Comparison of ENCODE assay signal across 8 mouse cellular contexts in the genomic region with DNA sequence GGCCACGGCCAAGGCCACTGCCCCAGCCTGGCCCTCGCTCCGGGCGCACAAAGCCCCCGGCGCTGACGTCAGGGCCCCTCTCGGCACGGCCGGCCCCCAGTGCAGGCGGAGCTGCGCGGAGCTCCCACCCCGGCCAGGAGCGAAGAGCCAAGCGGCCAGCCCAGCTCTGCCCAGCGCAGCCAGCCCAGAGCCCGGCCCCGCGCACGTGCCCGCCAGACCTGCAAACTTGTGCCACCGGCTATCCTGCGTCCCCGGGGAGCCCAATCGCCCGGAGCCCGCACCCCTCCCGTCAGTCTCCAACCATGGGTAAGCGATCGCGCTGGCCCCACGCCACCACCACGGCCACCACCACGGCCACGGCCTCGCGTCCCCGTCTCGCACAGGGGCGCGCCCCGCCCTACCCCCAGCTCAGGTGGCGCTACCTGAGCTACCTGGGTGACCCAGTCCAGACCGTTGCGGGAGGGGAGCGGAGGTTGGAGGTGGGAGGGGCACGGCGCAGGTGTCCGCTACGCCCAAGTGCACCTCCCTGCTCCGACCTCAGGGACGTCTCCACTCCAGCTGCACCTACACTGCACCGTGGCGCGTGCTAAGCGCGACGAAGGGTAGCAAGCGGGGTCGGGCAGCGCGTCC. TPM values are rescaled to one million over a fixed set of nuclear protein-coding genes. Genes with fewer than 3 reads are reported as not detected.
A peak's percentile ranks its signal among the peaks of the same experiment; 100 is the strongest.
DNase-seq lines count a peak whose midpoint lies in the region; ATAC-seq and TF ChIP-seq lines count a peak whose summit lies in the region.

A gene (plus strand): TSS at position 81 of the 630 bp plus-strand sequence.

- H3K4me3 ChIP-seq in hindbrain, embryonic 13.5 days: peak within 1 kb of the TSS; percentile 57
- H3K4me3 ChIP-seq in lung, postnatal 0 days (ENCODE audit: low read depth, low read length): peak within 1 kb of the TSS; percentile 52

- peak; percentile 65 for ATAC-seq in activated CD4-positive, CD25-positive, alpha-beta regulatory T cell, adult 4 months
- ATAC-seq in hindbrain, embryonic 13.5 days (ENCODE audit: low FRiP score): peak; percentile 93
- peak; percentile 94 for ATAC-seq in lung, postnatal 0 days
- no peak for ATAC-seq in monocyte, adult 5-6 weeks (replicated peaks; ENCODE audit: insufficient number of reproducible peaks, low FRiP score, low TSS enrichment, poor library complexity, severe bottlenecking)

- 35% methylated on average over 45 of the region's 63 CpGs for whole genome bisulfite sequencing in hindbrain, embryonic 13.5 days
- 21% methylated on average over 30 of the region's 63 CpGs for WGBS in lung, postnatal 0 days

- DNase-seq in cerebellum, adult 9-10 months: peak; percentile 16
- peak; percentile 7 to 38 for DNase-seq in frontal cortex, postnatal 14 days (ENCODE audit: low spot score in 2 of 2)
- peak; percentile 34 to 61 for DNase-seq in layer of hippocampus, postnatal 14 days (ENCODE audit: low spot score in 2 of 2)
- DNase-seq in lung, postnatal 0 days (ENCODE audit: low spot score): peak; percentile 71
- peak; percentile 52 for DNase-seq in retina, embryonic 14.5 days (ENCODE audit: low spot score)

- H3K9me3 ChIP-seq in hindbrain, embryonic 13.5 days: no peaks in the 10 kb centered on the region
- no peaks in the 10 kb centered on the region for H3K9me3 ChIP-seq in lung, postnatal 0 days (ENCODE audit: low read length)

- H3K4me2 ChIP-seq in hindbrain, embryonic 13.5 days: peak within 1 kb of the TSS; percentile 69
- peak within 1 kb of the TSS; percentile 78 for H3K4me2 ChIP-seq in lung, postnatal 0 days (replicated peaks; ENCODE audit: low read depth, low read length)

- no peaks in the 10 kb centered on the region for H3K4me1 ChIP-seq in hindbrain, embryonic 13.5 days (replicated peaks)
- no peaks in the 10 kb centered on the region for H3K4me1 ChIP-seq in lung, postnatal 0 days (ENCODE audit: insufficient read depth, low read depth, low read length)

- TF ChIP-seq EP300 in lung, postnatal 0 days (IDR thresholded peaks at IDR 0.05): no peak

- TF ChIP-seq CTCF in lung, postnatal 0 days (IDR thresholded peaks at IDR 0.05): no peak

- H3K27ac ChIP-seq in hindbrain, embryonic 13.5 days: peak within 1 kb of the TSS; percentile 12
- no peak within 1 kb of the TSS for H3K27ac ChIP-seq in lung, postnatal 0 days (ENCODE audit: low read length)

- peaks cover 18% of the 10 kb centered on the region for H3K27me3 ChIP-seq in hindbrain, embryonic 13.5 days
- no peaks in the 10 kb centered on the region for H3K27me3 ChIP-seq in lung, postnatal 0 days (replicated peaks; ENCODE audit: insufficient read depth, low read length)

- peak within 1 kb of the TSS; percentile 78 for H3K9ac ChIP-seq in hindbrain, embryonic 13.5 days
- H3K9ac ChIP-seq in lung, postnatal 0 days (replicated peaks; ENCODE audit: low read depth): 0 out of 2 replicates have a peak within 1 kb of the TSS, but pooled peaks have one; percentile 12

- no peaks in the 10 kb centered on the region for H3K36me3 ChIP-seq in hindbrain, embryonic 13.5 days
- no peaks in the 10 kb centered on the region for H3K36me3 ChIP-seq in lung, postnatal 0 days (ENCODE audit: insufficient read depth, low read length)

RNA-seq across cellular contexts. Expression of the gene that starts here (rescaled TPM):
- 10 to 100 TPM; 23.7 to 23.9 TPM for polyA plus RNA-seq in activated CD4-positive, CD25-positive, alpha-beta regulatory T cell, adult 4 months (2017; shearing (Covaris generic))
- polyA plus RNA-seq in hindbrain, embryonic 13.5 days (2015; fragmentation: Nextera tagmentation; extraction: Ambion mirVana): 264 and 282 TPM in 2 replicates
- 100 to 1,000 TPM; 867 to 894 TPM for total RNA-seq in layer of hippocampus, postnatal 14 days (2021)
- polyA plus RNA-seq in lung, postnatal 0 days (2015; fragmentation: Nextera tagmentation; extraction: Ambion mirVana): 42.4 and 47.9 TPM in 2 replicates
- total RNA-seq in monocyte, adult 5-6 weeks (2017): 0.97 TPM in 1 of 3 replicates, not detected in the others

Comparison
In these comparisons a context has a peak if more than half of its experiments do, and no peak if none do; other contexts are left out.
1. RNA of the gene that starts here (total RNA-seq): 867 to 894 TPM in layer of hippocampus, postnatal 14 days; 0.97 TPM in monocyte, adult 5-6 weeks; every median in the first group is over 100 times any median in the second.
2. DNase-seq: peak in every context shown above with its lines; median percentile 71 in lung, postnatal 0 days; 52 in retina, embryonic 14.5 days; 48 in layer of hippocampus, postnatal 14 days; 22 in frontal cortex, postnatal 14 days; 16 in cerebellum, adult 9-10 months.